Mouse (Mus musculus) cerebellum, postnatal 10 days (tissue): Measurements from ENCODE around the gene Olfr1477.
"Not testable (repeated sequence)": the region's sequence is repeated elsewhere in the genome, so short reads cannot be mapped to it uniquely, and the experiment has no call there.

Source experiments
- DNase-seq, 2 experiments: peaks; one replicate each; pipeline ENCODE4 v3.0.0; 2021; ENCODE audit warnings: mixed read lengths in 2 of 2

The Olfr1477 gene

GRCm38 (mm10) chr19:13500246-13500645 lies at the start of gene Olfr1477:
TSS of gene Olfr1477 (plus strand) at chr19:13500546.
- no peak for DNase-seq

GRCm38 (mm10) chr19:13455986-13456385 lies 44.4 kb upstream of the Olfr1477 start, which contains the start of gene Olfr1472:
TSS of gene Olfr1472 (minus strand) at chr19:13456086.
- no peak for DNase-seq

- DNase-seq, result not testable (repeated sequence)
Measured at GRCm38 (mm10) chr19:13469265-13469664, 31.1 kb upstream of the Olfr1477 start, which contains the start of gene Olfr1474. TSS of gene Olfr1474 (plus strand) at chr19:13469565.

GRCm38 (mm10) chr19:13480096-13480495 lies 20.2 kb upstream of the Olfr1477 start, which contains the start of gene Olfr1475:
TSS of gene Olfr1475 (minus strand) at chr19:13480196.
- DNase-seq, result no peak

GRCm38 (mm10) chr19:13527613-13528012 lies 27.3 kb downstream of the Olfr1477 start, which contains the start of gene Olfr1480:
TSS of gene Olfr1480 (plus strand) at chr19:13527913.
- no peak for DNase-seq
